In the genomic region with DNA sequence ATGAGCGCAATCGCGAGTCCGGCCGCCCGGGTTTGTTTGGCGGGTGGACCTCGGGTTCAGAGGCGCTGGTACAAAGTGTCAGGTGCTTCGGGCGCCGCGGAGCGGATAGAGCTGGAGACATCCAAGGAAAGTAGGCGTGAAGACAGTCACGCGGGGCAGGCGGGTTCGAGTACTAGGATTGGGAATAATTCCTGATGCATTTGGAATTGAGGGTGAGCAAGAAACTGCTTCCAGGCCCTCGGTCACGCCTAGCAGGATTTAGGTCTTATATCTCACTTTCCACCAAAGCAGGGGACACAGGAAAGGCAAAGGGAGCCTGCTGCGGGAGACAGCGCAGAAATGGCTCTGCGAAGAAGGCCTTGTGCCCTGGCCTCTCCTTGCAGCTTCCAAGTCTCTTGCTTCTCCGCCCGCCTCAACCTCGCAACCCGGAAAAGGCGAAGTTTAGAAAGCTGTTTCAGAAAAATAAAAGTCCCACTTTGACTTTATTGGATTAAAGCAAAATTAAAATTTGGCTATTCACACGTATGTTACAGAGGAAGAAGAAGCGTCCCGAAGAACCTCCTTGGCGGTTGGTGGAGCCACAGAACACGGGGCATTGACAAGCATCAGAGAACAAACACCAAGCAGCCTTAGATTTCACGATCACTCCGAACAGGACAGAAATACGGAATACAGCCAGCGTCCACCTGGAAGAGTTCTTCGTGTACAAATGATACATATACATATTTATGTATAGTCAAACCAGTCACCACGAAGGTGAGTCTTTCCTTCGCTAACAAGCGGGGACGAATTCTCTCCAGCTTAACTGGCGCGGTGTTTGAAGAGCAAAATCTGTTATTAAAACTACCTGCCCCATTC, we compare ENCODE assay signal across 9 mouse cellular contexts. TPM values are rescaled to one million over a fixed set of nuclear protein-coding genes. Genes with fewer than 3 reads are reported as not detected.
DNase-seq lines count a peak whose midpoint lies in the region; ATAC-seq lines count a peak whose summit lies in the region.
"Had no signal": no experiment of that assay in that cellular context is flagged by ENCODE, and none has a peak within 500 bp of the region (broad histone marks: within the 10 kb centered on the region; RNA-seq: fewer than 3 reads in every experiment).

No protein-coding gene starts in this region.

- no peak overlapping the region for H3K9ac ChIP-seq in heart, embryonic 15.5 days

- peak overlapping the region; percentile 20 for H3K4me2 ChIP-seq in heart, embryonic 15.5 days

- H3K36me3 ChIP-seq in heart, embryonic 15.5 days, result no peaks in the 10 kb centered on the region

- 4% methylated on average over 45 of the region's 45 CpGs for WGBS in heart, embryonic 15.5 days

- H3K4me1 ChIP-seq in heart, embryonic 15.5 days (replicated peaks), result peaks cover 45% of the 10 kb centered on the region

- H3K27me3 ChIP-seq in heart, embryonic 15.5 days, result peaks cover 95% of the 10 kb centered on the region

- H3K9me3 ChIP-seq in heart, embryonic 15.5 days (replicated peaks), result no peaks in the 10 kb centered on the region

- no peak overlapping the region for H3K27ac ChIP-seq in heart, embryonic 15.5 days

- peak overlapping the region; percentile 5; the same call in 1 of the 2 replicates for H3K4me3 ChIP-seq in heart, embryonic 15.5 days

- peak; percentile 4 to 49 for DNase-seq in adrenal gland, adult (ENCODE audit: inconsistent age in 2 of 2, low spot score in 1 of 2)
- no peak for DNase-seq in adrenal gland, postnatal 4 days (ENCODE audit: low spot score in 2 of 2)
- peak; percentile 77 for DNase-seq in cerebellum, adult 9-11 months
- peak; percentile 20 for DNase-seq in mesoderm, embryonic 11.5 days (ENCODE audit: low read depth, low spot score)
- DNase-seq in spleen, postnatal 4 days (ENCODE audit: low spot score in 2 of 2), result no peak
- DNase-seq in right cerebral cortex, postnatal 25 days, result no peak

- no peak for ATAC-seq in heart, embryonic 15.5 days (replicated peaks; ENCODE audit: insufficient number of reproducible peaks, insufficient read depth, low FRiP score, low read depth)
- ATAC-seq in CD4-positive, CD25-positive, alpha-beta regulatory T cell, adult 4 months, result no peak
- ATAC-seq: inflammation-experienced regulatory T-cells, adult 6 months had no signal

RNA-seq across cellular contexts. Expression of gene Cbln1, which starts 3.2 kb away (rescaled TPM):
- total RNA-seq in adrenal gland, postnatal 4 days (2021), result 1 to 10 TPM; 1.0 to 1.7 TPM
- polyA plus RNA-seq in heart, embryonic 15.5 days (2015; fragmentation: Nextera tagmentation; extraction: Ambion mirVana), result 0.15 TPM in 1 of 2 replicates, not detected in the other
- polyA plus RNA-seq in CD4-positive, CD25-positive, alpha-beta regulatory T cell, adult 4 months (2017; shearing (Covaris generic)), result not detected
- polyA plus RNA-seq: inflammation-experienced regulatory T-cells, adult 6 months had no signal

Comparison
In these comparisons a context has a peak if more than half of its experiments do, and no peak if none do; other contexts are left out.
1. DNase-seq: peak in adrenal gland, adult (2 of 2), cerebellum, adult 9-11 months (single experiment) and mesoderm, embryonic 11.5 days (single experiment); none in adrenal gland, postnatal 4 days (0 of 2), spleen, postnatal 4 days (0 of 2) and right cerebral cortex, postnatal 25 days (single experiment).